Mouse (Mus musculus) thymus, adult 18-20 months (tissue): ENCODE measurements around the gene Ifi35.
"Not testable (repeated sequence)": the region's sequence is repeated elsewhere in the genome, so short reads cannot be mapped to it uniquely, and the experiment has no call there.

Experiments used
- DNase-seq, 2 experiments: peaks; one replicate each; pipeline ENCODE4 v3.0.0; 2022; ENCODE audit warnings: mixed read lengths in 2 of 2

The Ifi35 gene

GRCm38 (mm10) chr11:101469155-101469554, 20.9 kb downstream of the Ifi35 start:
- DNase-seq: no peak

DNA sequence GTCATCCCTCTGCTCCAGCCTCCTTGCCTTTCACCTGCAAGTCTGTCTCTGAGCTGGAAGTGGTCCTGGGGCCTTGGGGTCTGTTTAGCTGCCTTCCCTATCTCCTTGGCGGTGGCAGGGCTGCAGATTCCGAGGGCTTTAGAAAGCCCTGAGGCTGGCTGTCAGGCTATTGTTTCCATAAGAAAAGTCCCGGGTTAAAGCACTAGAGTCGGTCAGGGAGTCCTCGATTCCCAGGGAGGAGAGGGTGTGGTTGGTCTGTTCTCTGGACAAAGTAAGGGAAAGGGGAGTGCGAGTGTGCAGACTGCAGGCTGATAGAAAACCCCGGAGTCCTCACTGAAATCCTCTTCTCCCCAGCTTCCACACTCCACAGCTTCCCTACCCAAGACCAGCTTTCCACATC, 22.0 kb downstream of the Ifi35 start:
- DNase-seq: no peak

DNA sequence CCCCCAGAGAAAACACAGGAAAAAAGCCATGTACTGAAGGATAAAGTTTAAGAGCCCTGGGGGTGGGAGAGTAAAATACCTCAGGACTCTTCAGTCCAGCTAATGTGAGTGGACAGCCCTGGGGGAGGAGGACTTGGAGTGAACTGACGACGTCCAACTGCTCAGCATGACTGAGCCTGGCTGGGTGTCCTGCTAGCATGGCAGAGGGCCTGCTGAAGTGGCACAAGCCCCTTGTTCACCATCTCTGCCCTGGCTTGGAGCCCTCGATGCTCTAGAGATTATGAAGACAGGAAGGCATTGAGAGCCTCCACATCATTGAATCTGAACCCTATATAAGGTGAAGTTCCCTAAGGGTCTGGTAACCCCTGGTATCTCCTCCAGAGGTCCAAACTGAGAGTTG, 23.7 kb downstream of the Ifi35 start:
- no peak for DNase-seq

GRCm38 (mm10) chr11:101472336-101472735, 24.1 kb downstream of the Ifi35 start:
- DNase-seq: no peak

GRCm38 (mm10) chr11:101473686-101474085, 25.5 kb downstream of the Ifi35 start:
- DNase-seq: not testable (repeated sequence)

GRCm38 (mm10) chr11:101474298-101474697, 26.1 kb downstream of the Ifi35 start:
- DNase-seq: no peak

GRCm38 (mm10) chr11:101476361-101476760, 28.2 kb downstream of the Ifi35 start:
- not testable (repeated sequence) for DNase-seq

- no peak for DNase-seq
Observed at GRCm38 (mm10) chr11:101477194-101477551, 29.0 kb downstream of the Ifi35 start.

DNA sequence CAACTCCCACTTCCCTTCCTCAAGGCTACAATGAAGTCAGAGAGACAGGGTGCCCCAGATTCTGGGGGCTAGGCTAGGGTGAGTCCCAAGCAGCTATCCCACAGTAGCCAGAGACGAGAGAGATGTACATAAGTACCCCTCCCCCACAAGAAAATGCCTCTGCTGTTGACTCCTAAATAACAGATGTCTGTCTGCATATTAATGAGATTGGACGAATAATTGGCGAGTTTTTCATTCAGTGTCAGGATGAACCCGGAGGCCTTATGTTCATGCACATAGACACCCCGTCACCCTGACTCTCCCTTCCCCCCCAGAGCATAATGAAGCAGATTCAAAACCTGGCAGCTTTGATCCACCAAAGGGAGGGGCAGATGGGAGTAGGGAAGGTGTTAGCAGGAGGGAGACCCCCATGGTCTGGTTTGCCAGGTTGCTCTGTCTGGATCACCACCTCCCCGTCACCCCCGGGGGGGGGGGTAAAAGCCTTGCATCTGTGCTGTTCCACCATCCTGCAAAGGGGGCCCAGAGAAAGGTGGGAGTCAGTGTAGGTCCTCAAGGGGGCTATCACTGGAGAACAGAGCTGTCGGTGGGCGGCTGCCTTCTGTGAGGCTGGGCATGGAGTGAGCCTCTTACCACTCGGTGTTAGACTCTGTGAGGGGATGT, 29.5 kb downstream of the Ifi35 start:
- DNase-seq: no peak

GRCm38 (mm10) chr11:101479171-101479635, 31.0 kb downstream of the Ifi35 start:
- no peak for DNase-seq

GRCm38 (mm10) chr11:101480912-101481311, 32.7 kb downstream of the Ifi35 start:
- no peak for DNase-seq

GRCm38 (mm10) chr11:101483804-101484203, 35.6 kb downstream of the Ifi35 start:
- DNase-seq: no peak

DNA sequence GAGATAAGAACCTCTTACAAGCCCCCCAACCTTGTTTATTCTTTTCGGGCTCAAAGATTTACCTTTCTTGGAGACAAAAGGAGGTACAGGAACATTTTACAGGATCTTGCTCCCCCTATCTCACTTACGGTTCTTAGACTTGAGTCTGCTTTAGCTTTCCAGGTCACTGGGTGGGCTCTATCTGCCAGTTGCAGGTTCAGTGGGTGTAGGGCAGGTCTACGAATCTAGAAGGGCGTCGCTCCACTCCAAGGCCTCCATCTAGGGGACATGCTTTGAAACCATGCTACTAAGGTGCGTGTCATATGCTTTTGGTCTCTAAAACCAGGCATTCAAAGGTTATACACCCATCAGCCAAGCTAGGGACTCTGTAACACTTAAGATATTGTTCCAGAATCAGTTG, 36.0 kb downstream of the Ifi35 start:
- DNase-seq: no peak

- DNase-seq: no peak
Observed at GRCm38 (mm10) chr11:101484814-101485213, 36.6 kb downstream of the Ifi35 start.

DNA sequence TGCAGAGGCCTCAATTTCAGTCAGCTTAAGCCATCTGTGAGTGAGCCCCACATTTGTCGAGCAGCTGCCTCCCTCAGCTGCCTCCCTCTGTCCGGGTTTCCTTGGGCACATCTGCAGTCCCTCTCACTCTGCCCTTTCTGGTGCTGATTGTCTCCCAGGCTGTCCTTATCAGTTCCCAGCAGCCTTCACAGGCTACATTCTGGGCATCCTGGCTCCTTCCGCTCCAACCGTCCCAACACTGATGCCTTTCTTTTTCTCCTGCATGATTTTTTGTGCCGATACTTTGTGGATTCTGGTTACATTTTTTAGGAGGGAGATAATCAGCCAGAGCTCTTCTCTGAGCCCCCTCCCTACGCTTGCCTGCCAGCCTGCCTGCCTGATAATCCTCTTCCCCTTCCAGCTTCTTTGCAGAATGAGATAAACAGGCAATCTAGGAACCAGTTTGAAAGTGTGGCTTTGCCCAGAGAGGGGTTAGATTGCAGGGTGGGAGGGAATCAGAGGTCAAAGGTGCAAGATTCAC, 37.4 kb downstream of the Ifi35 start:
- no peak for DNase-seq

DNA sequence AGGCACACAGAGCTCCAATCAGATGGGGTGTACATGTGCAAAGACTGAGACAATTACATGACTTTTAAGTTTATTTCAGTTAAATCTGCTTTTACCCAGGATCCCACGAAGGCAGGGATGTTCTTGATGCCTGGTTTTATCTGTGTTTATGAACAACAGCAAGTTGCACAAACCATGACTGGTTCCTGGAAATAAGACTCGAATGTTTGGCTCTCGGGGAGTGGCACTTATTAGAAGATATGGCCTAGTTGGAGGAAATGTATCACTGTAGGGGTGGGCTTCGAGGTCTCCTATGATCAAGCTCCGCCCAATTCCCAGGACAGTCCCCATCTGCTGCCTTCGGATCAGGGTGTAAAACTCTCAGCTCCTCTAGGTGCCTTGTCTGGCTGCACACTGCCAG, 37.9 kb downstream of the Ifi35 start:
- DNase-seq: no peak

DNA sequence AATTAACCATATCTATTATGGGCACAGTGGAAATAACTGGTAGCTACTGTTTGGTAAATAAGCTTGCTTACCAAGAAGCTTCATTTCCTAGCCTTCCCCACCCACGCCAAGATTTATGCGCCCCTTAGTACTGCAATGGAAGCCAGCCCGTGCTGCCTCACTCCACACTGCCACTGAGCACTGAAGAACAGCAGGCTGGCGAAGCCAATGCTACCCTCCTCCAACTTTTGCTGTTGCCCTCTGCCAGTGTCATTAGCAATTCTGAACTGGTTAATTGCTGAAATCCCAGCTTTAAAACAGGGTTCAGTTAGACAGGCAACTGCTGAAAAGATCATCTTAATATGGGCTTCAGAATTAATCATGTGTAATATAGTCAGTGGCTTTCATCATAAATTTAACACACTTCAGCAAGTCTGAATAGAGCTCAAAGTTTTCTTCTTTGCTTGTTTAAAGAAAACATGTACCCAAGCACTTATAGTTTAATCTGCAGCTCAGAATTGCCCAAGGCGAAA, 58.1 kb downstream of the Ifi35 start:
- DNase-seq: no peak

DNA sequence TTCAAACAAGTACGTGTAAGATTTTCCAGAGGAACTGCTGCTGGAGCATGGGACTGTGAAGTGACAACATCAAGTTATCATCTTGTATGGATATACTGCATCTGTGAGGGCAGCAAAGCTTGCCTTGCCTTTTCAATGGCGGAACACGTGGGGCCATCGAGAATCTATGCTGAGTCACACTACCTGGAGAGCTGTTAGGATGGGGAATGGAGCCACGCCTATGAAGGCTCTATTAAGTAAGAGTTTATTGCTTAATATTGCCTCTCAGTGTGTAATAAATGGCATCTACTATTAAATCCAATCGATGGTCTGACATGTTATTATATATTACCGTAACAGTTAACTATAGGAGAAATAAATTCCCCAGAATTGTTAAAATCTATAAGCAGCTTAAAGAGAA, 58.9 kb downstream of the Ifi35 start:
- DNase-seq: no peak
